Mouse (Mus musculus) urinary bladder, postnatal 4 days (tissue): ENCODE results near the gene Pdk1.
"Not testable (repeated sequence)": the region's sequence is repeated elsewhere in the genome, so short reads cannot be mapped to it uniquely, and the experiment has no call there.

Experiments
- DNase-seq, 2 experiments: peaks; one replicate each; pipeline ENCODE4 v3.0.0; 2021 to 2022; ENCODE audit warnings: low spot score in 2 of 2

Pdk1 gene

DNA sequence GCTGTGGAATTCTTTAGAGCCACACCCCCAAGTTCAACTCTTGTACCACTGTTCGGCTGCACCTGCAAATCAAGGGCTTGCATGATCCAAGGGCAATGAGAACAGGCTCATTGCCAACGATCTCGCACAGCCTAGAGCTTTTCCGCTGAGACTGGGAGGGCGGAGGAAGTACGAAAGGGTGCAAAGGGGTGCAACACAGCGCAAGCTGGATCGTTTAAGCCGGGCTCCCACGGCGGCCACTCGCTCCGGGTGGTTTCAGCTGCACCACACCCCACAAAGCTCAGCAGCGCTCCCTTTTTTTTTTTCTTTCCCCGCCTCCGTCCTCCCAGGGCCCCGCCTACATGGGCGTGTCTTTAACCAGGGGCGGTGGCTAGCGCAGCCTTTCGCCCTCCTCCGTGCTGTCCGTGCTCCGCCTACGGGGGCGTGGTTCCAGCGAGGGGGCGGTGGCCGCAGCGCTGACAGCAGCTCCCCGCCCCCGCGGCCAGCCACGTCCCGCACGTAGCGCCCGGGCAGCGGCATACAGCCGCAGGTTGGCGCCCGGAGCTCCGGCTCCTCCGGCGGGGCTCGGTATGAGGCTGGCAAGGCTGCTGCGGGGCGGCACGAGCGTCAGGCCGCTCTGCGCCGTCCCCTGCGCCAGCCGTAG, at the start of gene Pdk1:
TSS of gene Pdk1 (plus strand) at position 424 of the 643 bp plus-strand sequence.
- DNase-seq: peak; percentile 98 to 99

DNA sequence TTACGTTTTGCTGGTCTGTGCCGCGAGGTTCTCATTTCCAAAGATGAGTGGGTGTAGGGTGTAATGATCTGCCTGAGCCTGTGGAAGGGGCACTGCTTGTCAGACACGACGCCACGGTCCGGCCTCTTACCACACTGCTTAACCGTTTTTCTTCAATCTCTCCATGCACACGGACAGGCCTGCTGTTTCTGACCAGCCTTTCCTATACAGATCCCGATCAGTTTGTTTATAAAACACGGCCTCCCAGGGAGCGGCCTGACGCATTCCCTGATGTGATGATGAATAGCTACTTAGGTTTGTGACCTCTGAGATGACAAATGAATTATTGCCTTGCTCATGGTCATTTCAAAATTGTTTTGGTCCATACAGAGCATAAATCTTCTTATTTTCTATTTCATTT, 48.9 kb upstream of the Pdk1 start:
- DNase-seq: no peak

DNA sequence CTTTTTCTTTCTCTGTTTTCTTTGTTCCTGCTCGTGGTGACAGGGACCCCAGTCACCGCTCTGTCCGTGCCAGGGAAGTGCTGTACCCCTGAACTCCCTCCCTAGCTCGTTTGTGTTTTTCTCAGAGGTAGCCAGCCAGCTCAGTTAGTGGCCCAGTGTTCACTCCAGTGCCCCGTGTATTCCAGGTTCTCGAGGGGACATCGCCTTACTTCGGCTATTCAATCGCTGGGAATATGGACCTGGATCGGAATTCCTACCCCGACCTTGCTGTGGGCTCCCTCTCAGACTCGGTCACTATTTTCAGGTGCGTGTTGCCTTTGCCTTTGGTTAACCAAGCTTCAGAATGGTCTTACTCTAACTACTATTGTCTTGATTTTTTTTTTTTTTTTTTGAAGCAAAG, 45.3 kb upstream of the Pdk1 start:
- DNase-seq: no peak

DNA sequence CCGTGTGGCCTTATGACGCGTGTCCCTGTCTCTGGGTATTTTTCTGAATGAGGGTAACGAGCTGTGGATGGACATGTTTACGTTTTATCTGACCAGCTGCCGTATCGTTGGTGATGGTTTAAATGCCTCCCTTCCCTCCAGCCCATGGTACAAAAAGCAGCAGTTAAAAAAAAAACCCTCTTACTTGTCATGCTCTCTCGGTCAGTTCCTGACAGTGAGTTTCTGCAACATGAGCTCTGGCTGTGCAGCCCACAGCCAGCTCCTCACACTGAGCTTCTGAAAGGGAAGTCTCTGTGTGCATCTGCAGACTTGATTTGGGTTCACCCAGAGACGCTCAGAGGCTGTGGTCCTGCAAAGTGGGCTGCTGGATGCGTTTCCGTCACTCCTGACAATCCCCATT, 44.1 kb upstream of the Pdk1 start:
- DNase-seq: no peak

DNA sequence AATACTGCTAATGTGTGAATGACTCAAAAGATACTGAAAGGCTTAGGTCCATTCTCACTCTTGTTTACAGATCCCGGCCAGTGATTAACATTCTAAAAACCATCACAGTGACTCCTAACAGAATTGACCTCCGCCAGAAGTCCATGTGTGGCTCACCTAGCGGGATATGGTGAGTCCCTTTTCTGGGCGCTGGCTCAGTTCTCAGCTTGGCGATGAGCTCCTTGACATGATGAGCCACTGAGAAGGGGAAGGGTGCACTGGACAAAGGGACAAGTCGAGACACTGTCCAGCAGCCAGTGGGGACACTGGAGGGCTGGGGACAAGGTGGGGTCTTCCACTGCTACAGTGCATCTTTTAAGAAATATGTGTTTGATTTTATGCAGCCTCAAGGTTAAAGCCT, 39.4 kb upstream of the Pdk1 start:
- no peak for DNase-seq

DNA sequence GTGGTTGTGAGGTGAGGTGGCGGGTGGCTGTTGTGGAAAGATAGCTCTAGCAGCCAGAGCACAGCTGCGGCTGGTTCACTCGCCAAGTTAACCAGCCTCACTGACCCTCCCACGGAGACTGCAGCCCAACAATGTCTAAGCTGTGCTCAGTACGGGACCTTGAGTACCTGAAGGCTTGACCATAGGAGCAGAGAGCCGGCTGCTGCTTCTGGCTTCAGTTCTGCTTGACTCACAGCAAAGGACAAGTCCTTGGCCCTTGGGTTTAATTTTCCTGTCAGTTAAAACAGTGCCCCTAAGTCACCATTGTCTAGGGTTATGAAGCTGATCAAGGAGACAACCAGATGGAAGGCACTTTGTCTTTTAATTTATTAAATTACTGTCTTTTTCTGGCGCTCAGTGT, 38.7 kb upstream of the Pdk1 start:
- no peak for DNase-seq

DNA sequence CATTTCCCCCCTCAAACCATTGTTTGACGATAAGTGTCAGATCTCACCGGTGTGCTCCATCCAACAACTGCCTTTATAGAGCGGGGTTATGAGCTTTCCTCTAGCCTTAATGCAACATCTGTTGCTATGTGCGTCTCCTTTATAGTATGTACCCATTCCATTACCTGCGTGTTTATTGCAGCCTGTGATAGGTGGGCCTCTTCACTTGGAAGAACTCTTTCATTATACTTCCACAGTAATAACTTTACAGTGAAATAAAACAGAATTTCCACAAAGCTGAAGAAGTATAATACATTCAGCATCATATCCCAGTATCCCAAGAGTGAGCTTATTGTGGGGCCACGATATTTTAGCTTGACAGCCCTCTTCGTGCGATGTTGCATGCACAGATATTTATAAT, 37.5 kb upstream of the Pdk1 start:
- DNase-seq: no peak

DNA sequence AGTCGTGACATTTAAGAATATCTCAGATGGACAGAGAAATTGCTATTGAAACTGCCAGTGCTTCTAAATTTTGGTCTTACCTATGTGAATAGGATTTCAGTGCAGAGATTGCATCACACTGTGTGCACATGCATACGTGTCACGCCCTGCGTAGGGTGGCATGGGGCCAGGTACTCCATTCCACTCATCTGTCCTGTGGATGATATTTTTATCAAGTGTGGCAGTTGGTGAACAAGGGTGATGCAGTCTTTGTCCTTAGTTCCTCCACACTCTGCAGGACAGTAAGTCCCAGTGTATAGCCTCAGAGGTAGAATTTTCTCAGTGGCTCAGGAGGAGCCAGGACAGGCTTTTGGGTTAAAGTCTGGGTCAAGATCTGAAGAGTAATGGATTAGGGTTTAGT, 36.8 kb upstream of the Pdk1 start:
- DNase-seq: no peak

DNA sequence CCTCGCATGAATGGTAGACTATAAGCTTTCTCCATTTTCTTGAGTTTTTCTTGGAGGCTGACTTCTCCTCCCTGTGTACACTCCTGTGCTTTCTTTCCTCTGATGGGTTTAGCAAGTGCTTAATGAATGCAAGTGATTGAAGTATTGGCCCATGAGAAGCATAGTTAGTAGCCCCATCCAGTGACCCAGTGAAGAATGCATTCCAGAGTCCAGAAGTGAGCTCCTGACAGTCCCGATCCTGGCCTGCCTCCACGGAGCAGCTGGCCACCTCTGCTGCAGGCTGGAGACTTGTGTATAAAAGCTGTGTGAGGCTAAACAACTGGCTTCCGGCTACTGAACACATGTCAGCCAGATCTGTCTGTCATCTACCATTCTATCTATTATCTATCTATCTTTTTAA, 35.8 kb upstream of the Pdk1 start:
- no peak for DNase-seq

DNA sequence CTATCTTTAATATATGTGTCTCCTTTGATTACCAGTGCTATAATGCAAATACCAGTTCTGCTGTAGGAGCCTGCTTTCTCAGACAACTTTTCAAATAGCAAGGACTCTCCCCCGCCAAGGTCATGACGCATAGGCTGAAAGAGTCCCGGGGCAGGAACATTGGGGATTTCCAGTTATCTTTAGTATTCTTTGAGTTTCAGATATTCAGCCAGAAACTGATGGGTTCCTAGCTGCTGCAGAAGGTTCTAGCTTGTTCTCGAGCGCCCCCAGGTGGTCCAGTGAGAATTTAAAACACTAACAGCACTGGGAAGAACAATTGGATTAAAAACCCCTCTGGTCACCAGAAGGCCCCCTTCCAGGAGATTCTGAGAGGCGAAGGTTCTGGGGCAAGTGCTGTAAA, 35.2 kb upstream of the Pdk1 start:
- DNase-seq: peak; percentile 33 to 70

DNA sequence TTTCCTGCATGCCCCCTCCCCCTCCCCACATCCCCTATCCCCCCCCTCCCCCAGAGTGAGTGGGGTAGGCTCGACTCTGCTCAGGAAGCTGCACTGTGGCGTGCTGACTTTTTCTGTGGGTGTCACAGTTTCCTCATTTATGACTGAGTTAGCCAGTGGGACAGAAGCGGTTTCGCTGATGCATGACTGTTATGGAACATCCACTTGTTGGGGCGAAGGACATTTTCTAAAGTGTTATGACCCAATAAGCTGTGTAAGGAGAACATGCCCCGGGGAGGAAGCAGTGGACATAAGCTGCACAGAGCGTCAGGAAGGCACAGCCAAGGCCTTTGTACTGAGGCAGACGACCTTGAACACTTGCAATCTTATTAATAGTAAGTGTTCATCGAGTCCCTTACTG, 29.7 kb upstream of the Pdk1 start:
- DNase-seq: no peak

DNA sequence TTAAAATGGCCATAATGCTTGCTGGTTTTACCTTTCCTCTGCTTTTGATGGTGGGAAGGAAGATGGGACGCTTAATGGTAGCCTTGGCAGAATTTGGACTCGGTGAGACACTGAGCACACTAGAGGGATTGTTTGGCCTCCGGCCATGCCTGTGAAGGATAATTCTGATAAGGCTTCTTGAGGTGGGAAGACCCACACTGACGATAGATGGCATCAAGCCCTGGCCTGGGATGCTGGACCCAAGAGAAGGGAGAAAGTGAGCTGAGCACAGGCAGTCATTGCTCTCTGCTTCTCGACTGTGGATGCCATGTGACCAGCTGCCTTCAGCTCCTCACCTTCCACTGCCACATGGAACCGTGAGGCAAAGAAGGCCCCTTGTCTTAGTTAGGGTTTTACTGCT, 28.1 kb upstream of the Pdk1 start:
- no peak for DNase-seq

DNA sequence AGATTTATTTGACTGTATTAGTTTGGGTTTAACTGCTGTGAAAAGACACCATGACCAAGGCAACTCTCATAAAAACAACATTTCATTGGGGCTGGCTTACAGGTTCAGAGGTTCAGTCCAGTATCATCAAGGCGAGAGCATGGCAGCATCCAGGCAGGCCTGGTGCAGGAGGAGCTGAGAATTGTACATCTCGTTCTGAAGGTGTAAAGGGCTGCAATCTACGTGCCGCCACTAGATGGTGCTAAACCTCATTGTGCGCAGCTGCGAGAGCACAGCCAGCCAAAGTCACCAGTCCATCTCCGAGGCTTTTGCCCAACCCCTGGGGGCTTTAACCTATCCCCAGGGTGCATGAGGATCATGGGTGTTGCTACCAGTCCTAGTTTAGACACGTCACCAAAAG, 20.9 kb upstream of the Pdk1 start:
- DNase-seq: not testable (repeated sequence)

DNA sequence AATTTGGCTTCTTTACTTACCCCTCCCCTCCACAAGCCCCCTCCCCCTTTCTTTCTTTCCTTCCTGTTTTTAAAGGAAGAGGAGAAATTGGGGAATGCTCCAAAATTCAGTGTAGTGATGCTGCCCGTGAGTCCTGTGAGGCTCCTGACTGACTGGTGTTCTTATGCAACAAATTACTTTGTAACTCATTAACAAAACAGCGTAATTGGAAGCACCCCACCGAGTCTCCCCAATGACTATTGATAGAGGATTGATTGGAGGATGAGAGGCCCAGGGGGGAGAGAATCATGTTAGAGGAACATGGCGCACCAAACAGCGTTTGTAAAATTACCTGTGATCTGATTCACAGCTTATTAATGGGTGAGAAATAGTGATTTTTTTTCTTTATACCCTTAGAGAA, 17.9 kb upstream of the Pdk1 start:
- DNase-seq: no peak

DNA sequence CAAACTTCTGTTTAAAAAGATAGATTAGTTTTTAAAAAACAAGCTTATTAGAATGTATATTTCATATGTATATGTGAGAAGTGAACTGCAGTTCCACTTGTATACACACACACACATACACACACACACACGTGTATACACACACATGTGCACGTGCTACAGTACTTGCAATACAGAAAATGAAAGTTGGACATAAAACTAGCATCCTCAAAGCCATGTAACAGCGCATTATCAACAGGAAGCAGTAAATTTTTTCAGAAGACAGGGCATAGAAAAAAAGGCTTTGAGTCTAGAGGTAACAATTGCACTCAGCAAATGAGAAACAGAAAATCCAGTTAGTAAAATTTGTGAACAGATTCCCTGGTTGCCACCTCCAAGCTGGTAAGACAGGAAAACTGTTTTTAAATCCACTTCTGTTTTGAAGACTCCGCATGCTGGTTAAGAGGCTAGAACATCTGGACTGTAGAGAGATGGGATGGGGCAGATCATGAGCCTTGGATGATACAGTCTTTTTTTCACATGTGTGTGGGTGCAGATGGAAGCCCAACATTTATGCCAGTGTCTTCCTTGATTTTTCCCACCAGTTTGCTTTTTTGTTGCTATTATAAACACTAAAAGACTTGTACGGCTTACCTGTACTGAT, 9.4 kb upstream of the Pdk1 start:
- no peak for DNase-seq

DNA sequence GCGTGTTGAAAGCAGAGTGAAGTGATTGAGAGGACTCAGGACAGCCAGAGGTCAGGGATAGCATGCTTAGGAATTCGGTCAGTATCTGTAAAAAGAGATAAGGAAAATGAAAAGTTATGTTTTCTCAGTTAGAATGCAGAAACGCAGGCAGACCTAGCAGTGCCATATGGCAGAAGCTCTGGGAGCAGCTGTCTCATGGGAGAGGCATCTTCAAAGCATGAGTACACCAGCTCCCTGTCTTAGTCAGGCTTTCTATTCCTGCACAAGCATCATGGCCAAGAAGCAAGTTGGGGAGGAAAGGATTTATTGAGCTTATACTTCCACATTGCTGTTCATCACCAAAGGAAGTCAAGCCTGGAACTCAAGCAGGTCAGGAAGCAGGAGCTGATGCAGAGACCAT, 8.0 kb upstream of the Pdk1 start:
- no peak for DNase-seq

DNA sequence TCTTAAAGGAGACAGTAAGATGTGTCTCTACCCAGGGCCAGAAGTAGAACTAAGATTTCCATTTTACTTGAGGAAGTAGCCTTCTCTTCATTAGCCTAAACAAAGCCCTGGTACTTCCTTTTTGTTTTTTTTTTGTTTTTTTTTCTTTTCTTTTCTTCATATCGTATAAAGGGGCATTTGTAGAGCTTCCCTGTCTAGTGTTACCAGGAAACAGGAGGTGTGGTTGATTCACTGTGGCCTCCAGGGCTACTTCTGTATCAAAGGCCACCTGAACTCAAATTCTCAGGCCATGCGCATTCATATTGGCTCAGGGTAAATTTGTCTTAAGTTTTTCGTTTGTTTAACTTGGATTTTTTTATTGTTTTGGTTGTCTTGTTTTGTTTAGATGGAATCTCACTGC, 7.1 kb upstream of the Pdk1 start:
- no peak for DNase-seq

DNA sequence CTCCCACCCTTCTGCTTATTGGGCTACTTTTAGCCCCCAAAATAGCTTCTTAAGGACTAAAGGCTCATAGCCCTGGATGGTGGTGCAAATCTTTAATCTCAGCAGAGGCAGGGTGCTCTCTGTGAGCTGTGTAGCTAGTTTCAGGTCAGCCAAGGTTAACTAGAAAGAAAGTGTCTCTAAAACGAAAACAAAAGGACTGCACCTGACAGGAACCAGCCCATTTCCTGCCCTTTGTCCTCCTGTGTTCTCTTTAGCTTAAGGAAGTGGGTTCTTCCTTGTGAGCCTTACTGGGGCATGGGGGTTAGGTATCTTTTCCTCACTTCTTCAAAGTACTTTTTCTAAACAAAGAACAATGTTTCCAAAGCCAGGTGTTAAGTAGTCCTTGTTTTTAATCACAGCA, 6.5 kb upstream of the Pdk1 start:
- DNase-seq: no peak

DNA sequence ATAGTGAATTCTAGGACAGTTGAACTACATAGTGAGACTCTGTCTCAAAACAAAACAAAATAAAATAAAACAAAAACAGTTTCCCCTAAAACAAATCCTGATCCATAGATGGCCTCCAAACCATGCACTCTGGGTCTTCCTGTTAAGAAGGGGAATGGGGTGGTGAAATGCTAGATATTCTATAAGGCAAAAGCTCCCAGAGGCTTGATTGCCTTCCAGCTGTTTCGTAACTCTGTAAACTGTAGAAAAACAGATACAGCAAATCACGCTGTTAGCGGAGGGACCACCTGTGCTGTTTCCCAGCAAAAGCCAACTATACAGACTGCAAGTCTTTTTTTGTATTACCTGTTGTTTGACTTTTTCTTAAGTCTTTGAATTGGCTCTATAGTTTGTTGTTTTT, 6.0 kb upstream of the Pdk1 start:
- no peak for DNase-seq

DNA sequence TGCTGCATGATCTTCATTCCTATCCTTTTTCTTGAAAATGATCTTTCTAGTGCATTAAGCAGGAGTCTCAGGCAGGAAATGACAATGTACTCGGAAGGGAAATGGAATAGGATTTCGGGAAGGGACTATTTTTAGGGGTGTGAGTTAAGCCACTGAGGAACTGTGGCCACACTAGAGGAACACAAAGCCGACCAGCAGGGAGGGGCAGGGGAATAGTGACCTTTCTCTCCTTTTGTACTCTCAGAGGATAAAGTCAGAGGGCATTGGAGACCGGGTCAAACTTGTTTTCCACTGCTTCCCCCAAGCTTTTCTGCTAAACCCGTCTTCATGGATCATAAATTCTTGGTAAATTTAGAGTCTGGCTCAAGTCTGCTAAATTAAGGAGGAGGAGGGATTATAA, 5.5 kb upstream of the Pdk1 start:
- DNase-seq: no peak

DNA sequence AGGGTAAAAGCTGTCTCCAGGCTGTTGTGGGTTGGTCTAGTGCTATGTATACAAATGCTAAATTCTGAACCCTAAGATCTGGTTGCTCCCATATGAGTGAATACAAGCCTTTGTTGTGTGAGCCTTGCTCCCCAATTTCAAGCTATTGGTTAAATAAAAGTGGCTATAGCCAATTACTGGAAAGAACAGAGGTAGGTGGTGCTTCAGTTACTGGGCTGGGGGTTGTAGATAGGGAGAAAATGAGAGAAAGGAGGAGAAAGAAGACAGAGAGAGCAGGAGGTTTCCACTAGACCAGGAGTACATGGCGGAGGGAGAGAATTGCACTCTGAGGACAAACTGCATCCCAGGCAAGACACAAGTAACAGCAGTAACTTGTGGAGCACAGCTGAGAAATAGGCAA, 4.8 kb upstream of the Pdk1 start:
- no peak for DNase-seq

DNA sequence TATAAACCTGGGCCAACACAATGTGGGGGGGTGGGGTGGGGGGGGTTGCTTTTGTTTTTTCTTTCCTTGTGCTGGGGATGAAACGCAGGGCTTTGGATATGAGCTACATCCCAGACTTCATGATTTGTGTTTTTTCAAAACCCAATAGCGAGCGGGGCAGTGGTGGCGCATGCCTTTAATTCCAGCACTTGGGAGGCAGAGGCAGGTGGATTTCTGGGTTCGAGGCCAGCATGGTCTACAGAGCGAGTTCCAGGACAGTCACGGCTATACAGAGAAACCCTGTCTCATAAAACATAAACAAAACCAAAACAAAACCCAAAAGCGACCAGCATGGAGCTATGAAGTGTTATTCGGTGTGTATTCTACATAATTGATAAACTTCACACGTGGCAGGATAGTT, 883 bp upstream of the Pdk1 start:
- DNase-seq: no peak

DNA sequence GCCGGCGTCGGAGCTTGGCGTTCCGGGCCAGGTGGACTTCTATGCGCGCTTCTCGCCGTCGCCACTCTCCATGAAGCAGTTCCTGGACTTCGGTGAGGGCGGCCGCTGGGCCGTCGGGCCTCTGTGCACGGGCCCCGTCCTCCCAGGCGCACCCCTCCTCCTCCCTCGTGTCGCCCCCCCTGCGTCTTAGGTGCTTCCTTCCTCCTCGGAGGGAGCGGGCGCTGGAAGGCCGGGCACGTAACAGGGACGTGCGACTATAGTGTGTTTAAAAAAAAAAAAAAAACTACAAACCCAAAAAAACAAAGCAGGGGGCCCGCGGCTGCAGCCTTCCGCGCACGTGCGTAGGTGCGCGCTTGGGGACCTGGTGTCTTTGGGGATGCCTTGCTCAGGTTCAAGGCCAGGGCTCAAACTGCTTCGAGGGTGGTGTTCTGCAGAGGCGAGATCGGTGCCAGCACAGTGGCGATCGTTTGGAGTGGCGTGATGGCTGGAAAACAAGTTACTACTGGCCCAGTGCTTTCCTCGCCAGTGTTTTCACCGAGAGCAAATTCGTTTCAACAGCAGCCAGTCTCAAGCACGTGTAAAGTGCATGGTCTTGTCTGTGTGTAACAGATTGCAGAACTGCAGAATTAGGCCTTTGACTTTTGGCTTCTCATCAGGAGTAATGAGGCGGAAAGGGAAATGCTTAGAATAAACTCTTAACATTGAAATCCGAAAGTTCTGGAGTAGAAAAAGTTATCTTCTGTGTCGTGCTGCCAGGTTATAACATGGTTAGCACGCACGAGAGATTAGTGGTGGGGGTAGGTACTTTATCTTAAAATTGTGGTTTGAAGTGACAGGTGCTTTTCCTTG, 674 bp downstream of the Pdk1 start:
- peak in 1 of 2 experiments; percentile 29 for DNase-seq
